Mouse (Mus musculus) embryonic fibroblast, embryonic 13.5 days (primary cell): ENCODE data around the gene Prkx.

Experiments used
- CTCF ChIP-seq: IDR thresholded peaks from 2 replicates; pipeline ENCODE4 v1.5.1; 2011; ENCODE audit warnings: mild to moderate bottlenecking, control low read depth, low read length, moderate library complexity, borderline replicate concordance; ENCODE audit not compliant: insufficient read depth
- POLR2A ChIP-seq: IDR thresholded peaks from 2 replicates; pipeline ENCODE4 v1.6.1; 2011; ENCODE audit warnings: low read depth, mild to moderate bottlenecking, control low read depth, low read length, moderate library complexity

GRCm38 (mm10) chrX:77788675-77789074 is 7.4 kb downstream of the Prkx start:
- TF ChIP-seq CTCF, result no peak
- TF ChIP-seq POLR2A, result no peak
